Mouse (Mus musculus) left cerebral cortex, postnatal 10 days (tissue): ENCODE data around the gene Phf24. TPM values are rescaled to one million over a fixed set of nuclear protein-coding genes. Genes with fewer than 3 reads are reported as not detected.
A peak's percentile ranks its signal among the peaks of the same experiment; 100 is the strongest.

Experiments
- DNase-seq, 2 experiments: peaks; one replicate each; pipeline ENCODE4 v3.0.0; 2021 to 2022; ENCODE audit warnings: low spot score in 2 of 2, mixed read lengths in 1 of 2; ENCODE audit errors: extremely low spot score in 1 of 2
- intact Hi-C: fragments of 180-260 bp; cut with DNase I; formaldehyde crosslinking; loops from one replicate; pipeline ENCODE4 v1.15.1; 2025
- total RNA-seq, 2 experiments: library from RNA; stranded (reverse); gene quantifications; 2 replicates each; pipeline ENCODE4 v1.2.3; 2021

Gene Phf24
- total RNA-seq, 2 experiments from 2014 or later: 283 to 300 TPM

DNA sequence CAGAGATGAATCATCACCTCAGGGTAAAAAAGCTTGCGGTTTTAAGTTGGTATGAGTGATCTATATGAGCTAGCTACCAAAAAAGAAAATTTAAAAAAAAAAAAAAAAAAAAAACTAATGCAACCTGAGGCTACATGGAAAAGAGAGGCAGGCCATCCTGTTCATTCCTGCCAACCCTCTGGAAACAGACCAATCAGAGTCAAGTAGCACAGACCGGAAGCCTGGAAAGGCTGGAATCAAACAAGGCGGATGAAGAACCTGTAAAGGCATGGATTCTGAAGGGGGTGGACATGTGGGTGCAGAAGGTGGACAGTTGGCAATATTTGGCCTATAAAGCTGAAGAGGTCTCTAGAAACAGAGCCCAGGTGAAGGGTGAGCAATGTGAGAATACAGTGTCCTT, 29.0 kb downstream of the Phf24 start:
- intact Hi-C loops: no loop called here
- DNase-seq: peak in 1 of 2 experiments; percentile 14

DNA sequence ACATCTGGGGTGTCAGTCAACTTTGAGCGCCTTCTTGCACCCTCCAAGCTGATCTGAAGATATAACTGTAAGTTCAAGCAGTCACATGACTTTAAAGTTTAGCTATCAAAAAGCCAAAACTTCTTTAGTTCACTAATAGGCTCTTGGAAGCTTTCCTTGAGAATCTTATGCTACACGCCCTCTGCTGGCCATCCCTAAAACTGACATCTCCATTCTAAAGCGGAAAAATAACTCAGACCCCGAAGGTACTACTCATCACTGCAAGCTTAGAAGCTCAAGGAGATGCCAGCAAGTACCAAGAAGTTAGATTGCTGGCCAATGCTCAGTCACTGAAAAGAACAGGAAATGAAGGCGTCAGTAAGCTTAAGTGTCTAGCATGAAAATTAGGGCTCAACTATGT, 29.5 kb downstream of the Phf24 start:
- intact Hi-C loops: no loop called here
- peak; percentile 71 to 85 for DNase-seq

DNA sequence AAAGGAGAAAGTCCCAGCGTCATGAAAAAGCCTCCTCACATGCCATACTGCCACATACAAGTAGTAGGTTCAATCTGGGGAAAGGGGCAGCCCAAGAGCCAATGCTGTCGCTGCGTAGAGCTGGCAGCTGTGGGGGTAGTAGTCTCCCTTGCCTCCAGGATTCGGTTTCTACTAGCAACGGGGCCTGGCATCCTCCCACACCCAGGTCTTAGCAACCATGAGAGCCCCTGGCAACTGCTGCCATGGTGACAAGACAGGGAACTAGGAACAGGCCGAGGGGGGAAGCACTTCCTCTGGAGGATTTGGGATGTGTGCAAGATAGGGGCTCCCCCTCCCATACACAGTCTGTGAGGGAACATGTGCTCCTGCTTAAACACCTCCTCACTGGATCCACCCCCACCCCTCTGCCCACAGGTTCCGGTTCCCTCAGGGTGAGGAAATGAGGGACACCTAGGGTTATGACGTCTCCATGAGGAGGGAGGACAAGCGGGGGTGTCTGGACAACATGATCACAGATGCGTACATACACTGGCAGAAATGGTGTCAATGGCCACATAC, 30.4 kb downstream of the Phf24 start:
- intact Hi-C loops: no loop called here
- peak; percentile 88 to 94 for DNase-seq

DNA sequence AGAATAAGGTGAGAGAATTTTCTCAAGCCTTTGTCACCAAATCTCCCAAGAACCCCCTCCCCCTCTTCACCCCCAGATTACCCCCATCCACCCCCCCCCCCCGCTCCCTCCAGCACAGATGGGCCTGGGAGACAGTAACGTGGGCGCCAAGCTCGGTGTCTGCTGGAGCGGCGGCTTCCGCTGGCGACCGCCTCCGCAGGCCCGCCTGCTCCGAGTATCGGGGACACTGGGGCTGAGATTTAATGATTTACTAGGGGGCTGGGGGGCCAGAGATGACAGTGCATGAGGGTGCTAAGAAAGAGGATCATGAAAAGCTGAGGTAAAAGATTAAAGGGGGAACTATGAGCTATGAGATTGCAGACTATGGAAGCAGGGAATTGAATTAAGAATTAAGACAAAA, 32.1 kb downstream of the Phf24 start:
- DNase-seq: peak in 1 of 2 experiments; percentile 60
- intact Hi-C loops: no loop called here

DNA sequence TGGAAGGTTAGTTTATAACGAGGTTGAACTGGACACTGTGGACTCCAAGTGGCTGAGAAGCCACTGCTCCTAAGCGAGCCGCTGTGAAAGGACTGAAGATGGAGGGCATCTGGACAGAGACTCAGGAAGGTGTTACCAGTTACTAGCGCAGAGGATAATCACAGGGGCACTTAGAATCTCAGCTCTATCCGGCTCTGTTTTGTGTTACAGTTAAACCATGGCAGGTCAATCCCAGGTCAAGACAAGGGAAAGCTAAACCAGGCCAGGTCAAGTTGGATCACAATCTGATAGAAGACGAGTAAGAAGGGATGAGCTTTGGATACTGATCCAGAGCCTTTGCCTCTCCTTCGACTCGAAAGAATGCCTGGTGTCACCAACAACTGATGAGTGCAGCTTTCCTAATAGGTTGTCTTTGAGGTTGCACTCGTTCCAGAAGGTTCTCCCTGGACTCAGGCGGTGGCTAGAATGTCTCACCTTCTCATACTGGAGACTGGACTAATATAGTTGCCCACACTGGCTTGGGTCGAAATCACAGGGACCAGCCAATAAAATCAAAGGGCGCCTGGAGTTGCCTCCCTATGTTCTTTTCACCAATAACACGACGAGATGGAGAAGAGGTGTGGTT, 32.7 kb downstream of the Phf24 start:
- intact Hi-C loops: no loop called here
- peak in 1 of 2 experiments; percentile 19 for DNase-seq

DNA sequence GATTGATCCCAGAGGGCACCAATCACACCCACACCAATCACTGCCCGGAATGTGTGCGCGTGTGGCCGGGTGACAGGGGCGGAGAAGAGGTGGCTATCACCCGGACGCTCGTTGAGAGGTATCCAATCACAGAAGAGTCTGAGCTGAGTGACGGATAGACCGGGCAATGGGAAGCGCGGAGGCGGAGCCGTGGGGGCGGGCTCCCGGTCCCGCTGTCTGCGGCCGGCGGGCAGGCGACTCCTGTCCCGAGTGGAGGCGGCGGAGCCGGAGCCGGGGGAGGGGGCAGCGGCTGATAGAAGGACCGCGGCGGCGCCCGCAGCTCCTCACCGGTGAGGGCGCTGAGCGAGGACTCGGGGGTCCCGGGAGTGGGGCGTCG, 33.2 kb downstream of the Phf24 start, which contains the start of gene Dnajb5:
Gene Dnajb5, plus strand, starts transcription at position 139 of the 376 bp plus-strand sequence.
- DNase-seq: peak; percentile 97 to 99
- intact Hi-C loops: loop anchor here (5.0 kb wide), 1 partner anchor 72 kb away; no protein-coding TSS in a partner anchor

DNA sequence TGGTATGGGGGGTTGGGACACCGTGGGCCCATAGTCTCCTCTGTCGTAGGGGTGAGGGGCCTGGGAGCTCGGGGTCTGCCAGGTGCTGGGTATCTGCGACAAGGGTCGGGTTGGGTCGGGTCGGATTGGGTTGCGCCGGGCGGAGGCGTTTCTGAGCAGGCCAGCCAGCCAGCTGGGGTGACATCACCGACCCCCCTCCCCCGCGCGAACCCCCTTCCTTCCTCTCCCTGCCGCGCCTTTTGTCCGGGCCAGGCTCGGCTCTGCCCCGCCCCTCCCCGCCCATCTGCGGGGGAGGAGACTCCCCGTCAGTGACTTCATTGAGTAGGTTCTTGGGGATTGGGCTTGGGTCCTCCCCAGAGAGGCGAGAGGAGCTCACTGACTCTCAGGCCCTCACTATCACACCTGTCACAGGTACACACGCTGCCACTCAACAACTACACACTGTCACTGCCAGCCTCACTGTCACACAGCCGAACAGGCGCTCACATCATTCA, 33.7 kb downstream of the Phf24 start:
- DNase-seq: peak; percentile 85 to 96
- intact Hi-C loops: loop anchor here (5.0 kb wide), 1 partner anchor 73 kb away; no protein-coding TSS in a partner anchor

DNA sequence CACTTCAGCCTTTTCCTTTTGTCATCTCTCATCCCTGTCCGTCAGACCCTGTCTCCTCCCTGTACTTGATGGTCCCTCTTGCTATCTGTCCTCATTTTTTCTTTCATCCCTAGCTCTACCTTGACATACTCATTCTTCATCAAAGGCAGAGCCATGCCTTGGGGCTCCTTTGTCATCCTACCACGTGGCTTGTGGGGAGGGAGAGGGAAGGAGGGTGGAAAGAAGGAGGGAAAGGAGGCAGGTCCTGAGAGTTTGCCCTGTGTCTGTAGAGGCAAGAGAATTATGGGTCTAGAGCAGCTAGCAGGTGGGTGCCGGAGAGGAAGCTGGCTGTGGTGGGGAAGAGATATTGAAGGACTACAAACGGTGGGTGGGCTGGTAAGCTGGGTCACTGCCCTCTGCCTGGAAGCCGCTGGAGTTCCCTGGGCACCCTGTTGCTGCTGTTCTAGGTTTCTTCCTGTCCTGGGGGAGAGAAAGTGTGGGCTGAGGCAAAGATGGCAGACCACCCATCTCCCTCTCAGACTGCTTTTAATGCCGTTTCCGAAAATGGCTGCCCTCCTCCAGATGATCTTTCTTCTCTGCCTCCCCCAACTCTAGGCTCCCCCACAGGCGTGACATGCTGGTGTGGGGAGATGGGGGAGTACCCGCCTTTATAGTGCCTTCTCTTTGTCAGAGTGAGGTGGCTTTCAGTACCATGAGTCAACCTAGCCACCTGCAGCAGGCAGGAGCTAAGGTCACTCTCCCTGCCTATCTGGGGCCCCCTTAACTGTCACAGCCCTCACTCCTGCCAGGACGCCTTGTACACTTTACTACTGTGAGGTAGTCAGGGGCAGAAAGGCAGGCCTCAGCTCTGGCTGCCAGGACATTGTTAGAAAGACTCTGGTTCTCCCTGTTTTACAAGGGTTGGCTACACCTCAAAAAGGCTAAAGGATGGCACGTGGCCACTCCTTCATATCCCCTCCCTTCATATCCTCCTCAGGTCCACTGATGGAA, 35.0 kb downstream of the Phf24 start:
- intact Hi-C loops: loop anchor here (5.0 kb wide), 1 partner anchor 74 kb away; no protein-coding TSS in a partner anchor
- no peak for DNase-seq

DNA sequence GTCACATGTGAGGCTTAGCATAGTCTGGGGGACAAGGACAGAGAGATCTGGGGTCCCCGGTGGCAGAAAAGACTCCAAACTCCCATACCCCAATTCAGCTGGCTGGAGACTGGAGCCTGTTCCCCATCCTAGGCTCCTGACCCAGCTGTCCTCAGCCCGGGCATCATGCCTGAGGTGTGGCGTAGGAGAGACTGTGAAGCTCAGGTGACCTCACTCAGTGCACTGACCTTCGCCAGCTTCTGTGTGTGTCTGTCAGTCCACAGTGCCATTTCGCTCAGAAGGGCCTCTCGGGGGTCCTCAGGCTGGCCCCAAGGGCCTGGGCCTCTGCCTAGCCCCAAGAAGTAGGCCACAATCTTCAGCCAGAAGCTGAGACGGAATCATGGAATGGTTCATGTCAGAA, 36.1 kb downstream of the Phf24 start:
- no peak for DNase-seq
- intact Hi-C loops: loop anchor here (5.0 kb wide), 1 partner anchor 75 kb away; no protein-coding TSS in a partner anchor

DNA sequence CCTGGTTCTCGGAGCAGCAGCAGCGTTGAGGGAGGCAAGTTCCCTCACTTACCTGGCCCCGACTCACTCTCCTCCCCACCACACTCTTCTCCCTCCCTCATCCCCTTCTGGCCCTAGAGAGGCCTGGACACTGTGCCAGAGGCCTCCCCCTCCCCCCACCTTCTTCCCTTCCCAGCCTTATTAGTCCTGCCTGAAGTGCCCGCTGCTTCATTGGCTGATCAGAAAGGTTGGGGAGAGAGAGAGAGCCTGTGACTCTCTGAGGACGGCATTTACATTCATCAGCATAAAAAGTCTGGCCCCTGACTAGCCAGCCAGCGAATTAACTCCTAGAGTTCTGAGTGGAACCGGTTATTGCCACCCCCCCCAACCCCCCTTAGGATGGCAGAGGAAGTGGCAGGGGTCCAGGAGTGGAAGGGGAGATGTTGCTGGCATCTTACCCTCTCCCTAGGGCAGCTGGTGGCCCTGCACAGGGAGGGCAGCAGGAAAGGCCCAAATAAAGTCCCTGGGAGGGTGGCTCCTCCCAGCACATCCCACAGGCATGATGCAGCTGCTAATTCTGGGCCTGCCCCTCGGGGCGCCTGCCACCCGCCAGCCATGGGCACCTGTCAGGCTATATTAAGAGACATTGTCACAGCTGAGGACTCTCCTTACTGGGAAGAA, 37.1 kb downstream of the Phf24 start:
- DNase-seq: peak in 1 of 2 experiments; percentile 58
- intact Hi-C loops: loop anchor here (5.0 kb wide), 1 partner anchor 76 kb away; no protein-coding TSS in a partner anchor

DNA sequence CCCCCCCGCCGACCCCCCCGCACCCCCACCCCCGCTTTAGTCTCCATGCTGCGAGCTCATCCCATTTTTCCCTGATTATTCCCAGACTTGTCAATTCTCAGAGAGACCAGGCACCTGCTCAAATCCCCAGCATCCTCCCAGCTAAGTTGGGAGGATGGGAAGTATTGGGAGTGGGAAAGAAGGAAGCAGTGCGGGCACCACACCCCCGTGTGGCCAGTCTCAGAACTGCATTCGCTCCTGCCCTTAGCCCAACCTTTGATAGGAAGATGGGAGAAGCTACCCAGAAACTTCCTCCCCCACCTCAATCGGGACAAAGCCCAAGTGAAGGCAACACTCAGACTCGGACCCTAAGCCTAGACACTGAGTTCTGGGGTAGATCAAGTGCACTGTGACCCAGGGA, 37.8 kb downstream of the Phf24 start:
- intact Hi-C loops: loop anchor here (5.0 kb wide), 1 partner anchor 77 kb away; no protein-coding TSS in a partner anchor
- DNase-seq: peak; percentile 69 to 82

DNA sequence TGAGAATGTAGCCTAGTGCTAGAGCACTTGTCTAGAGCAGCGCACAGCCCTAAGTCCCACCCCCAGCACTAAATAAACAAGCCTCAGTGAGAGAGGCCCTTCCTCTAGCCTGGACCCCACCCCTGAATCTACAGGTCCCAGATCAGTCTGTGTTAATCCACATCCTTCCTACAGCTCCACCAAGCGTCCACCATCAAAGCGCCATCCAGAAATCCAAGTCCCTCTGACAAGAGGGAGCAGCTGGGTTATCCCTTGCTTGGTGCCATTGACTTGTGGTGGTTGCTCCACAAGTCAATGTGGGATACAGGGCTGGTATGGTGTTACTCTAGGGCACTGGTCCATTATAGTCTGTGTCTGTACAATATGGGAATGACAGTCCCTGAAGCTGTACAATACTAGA, 38.7 kb downstream of the Phf24 start:
- intact Hi-C loops: no loop called here
- DNase-seq: no peak

DNA sequence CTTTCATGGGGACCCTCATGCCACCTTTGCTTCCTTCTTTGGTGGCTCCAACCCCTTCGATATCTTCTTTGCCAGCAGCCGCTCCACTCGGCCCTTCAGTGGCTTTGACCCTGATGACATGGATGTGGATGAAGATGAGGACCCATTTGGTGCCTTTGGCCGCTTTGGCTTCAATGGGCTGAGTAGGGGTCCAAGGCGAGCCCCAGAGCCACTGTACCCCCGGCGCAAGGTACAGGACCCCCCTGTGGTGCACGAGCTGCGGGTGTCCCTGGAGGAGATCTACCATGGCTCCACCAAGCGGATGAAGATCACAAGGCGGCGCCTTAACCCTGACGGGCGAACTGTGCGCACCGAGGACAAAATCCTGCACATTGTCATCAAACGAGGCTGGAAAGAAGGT, 40.1 kb downstream of the Phf24 start:
- intact Hi-C loops: no loop called here
- no peak for DNase-seq

DNA sequence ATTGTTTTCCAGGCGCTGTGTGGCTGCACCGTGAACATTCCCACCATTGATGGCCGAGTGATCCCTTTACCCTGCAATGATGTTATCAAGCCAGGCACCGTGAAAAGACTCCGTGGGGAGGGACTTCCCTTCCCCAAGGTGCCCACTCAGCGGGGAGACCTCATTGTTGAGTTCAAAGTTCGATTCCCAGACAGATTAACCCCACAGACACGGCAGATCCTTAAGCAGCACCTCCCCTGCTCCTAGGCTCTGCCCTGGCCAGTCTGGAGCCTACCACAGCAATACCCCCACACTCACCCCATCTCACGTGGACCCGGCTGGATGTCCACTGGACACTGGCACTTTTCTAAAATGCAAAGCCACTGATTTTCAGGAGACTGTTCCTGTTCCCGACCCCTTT, 40.8 kb downstream of the Phf24 start:
- intact Hi-C loops: no loop called here
- peak in 1 of 2 experiments; percentile 12 for DNase-seq

DNA sequence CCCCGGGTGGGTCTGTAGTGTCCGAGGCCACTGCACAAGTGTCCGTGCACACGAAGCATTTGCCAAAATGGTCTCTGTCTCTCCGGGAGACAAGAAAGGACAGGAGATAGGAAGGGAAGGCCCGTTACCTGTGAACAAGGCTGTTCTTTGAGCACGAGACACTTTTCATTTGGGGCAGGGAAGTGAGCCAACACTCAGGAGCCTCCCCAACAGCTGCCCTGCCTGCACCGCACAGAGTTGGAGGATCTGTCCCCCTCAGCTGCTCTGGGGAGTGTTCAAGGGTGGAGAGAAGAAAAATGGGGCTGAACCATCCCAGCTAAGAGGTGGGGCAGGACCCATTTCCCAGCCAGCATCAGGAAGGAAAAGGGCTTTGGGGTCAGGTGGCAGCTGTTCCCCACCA, 41.5 kb downstream of the Phf24 start:
- intact Hi-C loops: no loop called here
- peak in 1 of 2 experiments; percentile 24 for DNase-seq

DNA sequence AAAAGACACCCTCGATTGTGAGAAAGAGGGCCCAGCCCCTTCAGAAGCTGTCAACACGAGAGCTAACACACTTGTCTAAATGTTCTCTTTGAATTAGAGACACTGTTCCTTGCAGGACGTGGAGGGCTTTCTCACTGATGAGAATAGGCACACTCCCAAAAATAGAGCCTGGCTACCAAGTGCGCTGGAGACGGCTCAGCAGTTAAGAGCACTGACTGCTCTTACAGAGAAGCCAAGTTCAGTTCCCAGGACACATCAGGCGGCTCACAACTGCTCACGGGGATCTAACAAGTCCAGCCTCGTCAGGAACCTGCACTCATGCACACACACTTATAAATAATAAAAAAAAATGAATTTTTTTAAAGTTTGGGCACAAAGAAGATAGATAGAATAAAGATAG, 42.5 kb downstream of the Phf24 start:
- no peak for DNase-seq
- intact Hi-C loops: no loop called here

DNA sequence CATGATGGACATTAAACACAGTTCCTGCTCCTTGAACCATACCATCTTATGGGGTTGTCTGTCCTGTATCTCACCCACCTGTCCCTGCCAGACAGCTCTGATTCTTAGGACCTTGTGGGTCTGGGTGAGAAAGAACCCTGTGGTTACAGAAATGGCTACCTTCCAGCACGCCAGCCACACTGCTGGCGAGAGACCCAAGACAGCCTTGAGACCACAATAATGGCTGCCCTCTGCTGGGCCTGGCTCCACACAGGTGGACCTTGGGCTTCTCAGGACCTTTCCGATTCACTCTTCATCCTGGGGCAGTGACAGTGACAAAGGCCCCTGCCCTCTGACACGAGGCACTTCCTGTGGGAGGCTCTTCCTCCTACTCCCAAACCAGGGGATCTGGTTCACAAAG, 42.9 kb downstream of the Phf24 start:
- DNase-seq: no peak
- intact Hi-C loops: no loop called here

DNA sequence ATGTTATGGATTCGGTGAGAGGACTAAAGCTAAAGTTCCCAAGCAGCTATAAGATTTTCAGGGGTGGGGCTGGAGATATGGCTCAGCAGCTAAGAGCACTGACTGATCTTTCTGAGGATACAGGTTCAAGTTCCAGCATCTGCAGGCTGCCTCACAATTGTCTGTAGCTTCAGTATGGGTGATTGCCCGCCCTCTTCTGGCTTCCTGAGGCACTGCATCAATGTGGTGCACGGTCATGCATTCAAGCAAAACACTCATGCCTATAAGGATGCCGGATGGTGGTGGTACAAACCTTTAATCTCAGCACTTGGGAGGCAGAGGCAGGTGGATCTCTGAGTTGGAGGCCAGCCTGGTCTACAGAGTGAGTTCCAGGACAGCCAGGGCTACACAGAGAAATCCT, 45.1 kb downstream of the Phf24 start:
- DNase-seq: peak in 1 of 2 experiments; percentile 61
- intact Hi-C loops: no loop called here

DNA sequence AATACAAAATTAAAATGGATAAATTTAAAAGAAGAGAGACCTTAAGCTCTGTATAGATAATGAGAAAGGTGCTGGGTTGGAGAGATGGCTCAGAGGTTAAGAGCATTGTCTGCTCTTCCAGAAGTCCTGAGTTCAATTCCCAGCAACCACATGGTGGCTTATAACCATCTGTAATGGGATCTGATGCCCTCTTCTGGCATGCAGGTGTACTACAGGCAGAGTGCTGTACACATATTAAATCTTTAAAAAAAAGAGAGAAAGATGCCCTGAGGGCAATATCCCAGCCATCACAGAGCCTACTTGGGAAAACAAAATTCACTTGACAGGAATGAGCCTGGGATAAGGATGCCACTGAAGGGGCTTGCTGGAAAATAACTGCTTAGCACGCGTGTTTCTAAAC, 47.0 kb downstream of the Phf24 start:
- DNase-seq: no peak
- intact Hi-C loops: no loop called here
